Mouse (Mus musculus) E14TG2a.4 (cell line): Measurements from ENCODE around the gene Adgrb2.

Source experiments
- H3K27me3 ChIP-seq: 2 replicates; pipeline ENCODE4 v1.6.1; 2014; ENCODE audit warnings: low read length, control low read depth; ENCODE audit not compliant: insufficient read depth
- H3K36me3 ChIP-seq: 2 replicates; pipeline ENCODE4 v1.6.1; 2014; ENCODE audit warnings: low read length, control low read depth; ENCODE audit not compliant: insufficient read depth
- H3K4me1 ChIP-seq: replicated peaks from 2 replicates; pipeline ENCODE4 v1.6.1; 2014; ENCODE audit warnings: low read depth, low read length, control low read depth
- H3K4me3 ChIP-seq: replicated peaks from 2 replicates; pipeline ENCODE4 v1.5.1; 2014; ENCODE audit warnings: mild to moderate bottlenecking, low read length
- H3K9me3 ChIP-seq: 2 replicates; pipeline ENCODE4 v1.6.1; 2014; ENCODE audit warnings: low read length, control low read depth
- CTCF ChIP-seq: conservative IDR thresholded peaks from 2 replicates; pipeline ENCODE4 v1.5.1; 2014; ENCODE audit warnings: low read length
- NANOG ChIP-seq: IDR thresholded peaks from 2 replicates; pipeline ENCODE4 v1.6.1; 2014; ENCODE audit warnings: borderline replicate concordance, low read length, mixed read lengths
- POU5F1 ChIP-seq: IDR thresholded peaks from 2 replicates; pipeline ENCODE4 v1.6.1; 2014; ENCODE audit warnings: low read length, borderline replicate concordance

Adgrb2 gene

GRCm38 (mm10) chr4:130060937-130061336 is 76.3 kb downstream of the Adgrb2 start:
- peaks cover 40% of the 10 kb centered on the region for H3K27me3 ChIP-seq
- no peak for TF ChIP-seq CTCF
- no peak for TF ChIP-seq NANOG
- no peak for TF ChIP-seq POU5F1
- H3K4me3 ChIP-seq: no peak overlapping the region
- H3K4me1 ChIP-seq: peaks cover 12% of the 10 kb centered on the region
- H3K36me3 ChIP-seq: no peaks in the 10 kb centered on the region
- no peaks in the 10 kb centered on the region for H3K9me3 ChIP-seq

- no peaks in the 10 kb centered on the region; the same call in 1 of the 2 replicates for H3K4me1 ChIP-seq
- no peak for TF ChIP-seq CTCF
- no peak for TF ChIP-seq NANOG
- no peak for TF ChIP-seq POU5F1
- H3K36me3 ChIP-seq: no peaks in the 10 kb centered on the region
- H3K27me3 ChIP-seq: peaks cover 47% of the 10 kb centered on the region
- H3K9me3 ChIP-seq: no peaks in the 10 kb centered on the region
- H3K4me3 ChIP-seq: no peak overlapping the region
Measured at GRCm38 (mm10) chr4:130063191-130063590, 78.5 kb downstream of the Adgrb2 start.

GRCm38 (mm10) chr4:130066816-130067215 is 82.1 kb downstream of the Adgrb2 start:
- H3K4me3 ChIP-seq: no peak overlapping the region
- no peaks in the 10 kb centered on the region for H3K36me3 ChIP-seq
- H3K9me3 ChIP-seq: no peaks in the 10 kb centered on the region
- H3K4me1 ChIP-seq: no peaks in the 10 kb centered on the region; the same call in 1 of the 2 replicates
- TF ChIP-seq CTCF (peak; percentile 77), NANOG (no peak)
- peaks cover 40% of the 10 kb centered on the region for H3K27me3 ChIP-seq

GRCm38 (mm10) chr4:130070523-130070922 is 85.9 kb downstream of the Adgrb2 start:
- H3K36me3 ChIP-seq: no peaks in the 10 kb centered on the region
- no peak for TF ChIP-seq NANOG
- H3K4me3 ChIP-seq: no peak overlapping the region
- H3K27me3 ChIP-seq: peaks cover 42% of the 10 kb centered on the region
- peaks cover 4% of the 10 kb centered on the region for H3K4me1 ChIP-seq
- H3K9me3 ChIP-seq: no peaks in the 10 kb centered on the region

GRCm38 (mm10) chr4:130071758-130072157 is 87.1 kb downstream of the Adgrb2 start:
- H3K4me3 ChIP-seq: no peak overlapping the region
- no peak for TF ChIP-seq POU5F1
- no peak for TF ChIP-seq CTCF
- no peak for TF ChIP-seq NANOG
- H3K36me3 ChIP-seq: no peaks in the 10 kb centered on the region

More at GRCm38 (mm10) chr4:130071758-130072157, 87.1 kb downstream of the Adgrb2 start:
- H3K9me3 ChIP-seq: no peaks in the 10 kb centered on the region
- peaks cover 46% of the 10 kb centered on the region for H3K27me3 ChIP-seq
- H3K4me1 ChIP-seq: peaks cover 11% of the 10 kb centered on the region
